Mouse (Mus musculus) adrenal gland, adult 18-20 months (tissue): Measurements from ENCODE around the gene Mrm2. TPM values are rescaled to one million over a fixed set of nuclear protein-coding genes. Genes with fewer than 3 reads are reported as not detected.

Experiments used
- DNase-seq, 2 experiments: peaks; one replicate each; pipeline ENCODE4 v3.0.0; 2021 to 2022; ENCODE audit warnings: low spot score in 2 of 2
- total RNA-seq, 2 experiments: library from RNA; stranded (reverse); gene quantifications; 1 replicate in 1 of 2; 2 replicates in 1 of 2; pipeline ENCODE4 v1.2.3; 2021

Mrm2 gene
- total RNA-seq, 2 experiments from 2014 or later = 13.3 to 14.8 TPM

- DNase-seq = no peak
Measured at GRCm38 (mm10) chr5:140280205-140280604, 51.5 kb downstream of the Mrm2 start.

Other genes starting within 250 kb of the Mrm2 start
- 10 to 100 TPM; 11.4 to 12.9 TPM for gene Mad1l1, start 10.3 kb downstream of the Mrm2 start, total RNA-seq
- gene Nudt1, start 10.2 kb downstream of the Mrm2 start, total RNA-seq = 10 to 100 TPM; 13.5 to 17.6 TPM
- 10 to 100 TPM; 13.8 to 13.9 TPM for gene Snx8, start 57.4 kb upstream of the Mrm2 start, total RNA-seq
- 100 to 1,000 TPM; 162 to 184 TPM for gene Eif3b, start 87.4 kb upstream of the Mrm2 start, total RNA-seq
- under 1 TPM; 0.13 to 0.16 TPM for gene Gm4869, start 113.7 kb upstream of the Mrm2 start, total RNA-seq
- 10 to 100 TPM in 1 of 2 experiments, 1 to 10 TPM in 1; 6.3 to 10.6 TPM for gene Chst12, start 173.7 kb upstream of the Mrm2 start, total RNA-seq
- not detected for gene Grifin, start 233.2 kb upstream of the Mrm2 start, total RNA-seq